Mouse (Mus musculus): ENCODE data around the gene Lrrc73.

Gene Lrrc73

GRCm38 (mm10) chr17:46258279-46259053 is 5.1 kb downstream of the Lrrc73 start:
- in situ Hi-C loops (cut with MboI; ENCODE audit: low sequenced_read_pairs) = no loop called here

- in situ Hi-C loops (cut with MboI; ENCODE audit: low sequenced_read_pairs) = loop anchor here (10.0 kb wide), 2 partner anchors 135 to 245 kb away; no protein-coding TSS in a partner anchor
These were observed 6.3 kb downstream of the Lrrc73 start for GRCm38 (mm10) chr17:46259675-46260074.

GRCm38 (mm10) chr17:46262201-46262694 is 8.9 kb downstream of the Lrrc73 start:
- in situ Hi-C loops (cut with MboI; ENCODE audit: low sequenced_read_pairs) = loop anchor here (10.0 kb wide), 2 partner anchors 133 to 243 kb away; no protein-coding TSS in a partner anchor

GRCm38 (mm10) chr17:46265502-46265901 is 12.2 kb downstream of the Lrrc73 start:
- in situ Hi-C loops (cut with MboI; ENCODE audit: low sequenced_read_pairs) = loop anchor here (10.0 kb wide), 2 partner anchors 129 to 239 kb away; no protein-coding TSS in a partner anchor

GRCm38 (mm10) chr17:46265918-46266618 is 12.7 kb downstream of the Lrrc73 start:
- in situ Hi-C loops (cut with MboI; ENCODE audit: low sequenced_read_pairs) = loop anchor here (10.0 kb wide), 2 partner anchors 129 to 239 kb away; no protein-coding TSS in a partner anchor

- in situ Hi-C loops (cut with MboI; ENCODE audit: low sequenced_read_pairs) = loop anchor here (10.0 kb wide), 2 partner anchors 128 to 238 kb away; no protein-coding TSS in a partner anchor
These were observed 13.7 kb downstream of the Lrrc73 start for GRCm38 (mm10) chr17:46266986-46267385.

GRCm38 (mm10) chr17:46267511-46267910 is 14.2 kb downstream of the Lrrc73 start:
- in situ Hi-C loops (cut with MboI; ENCODE audit: low sequenced_read_pairs) = loop anchor here (10.0 kb wide), 2 partner anchors 127 to 237 kb away; no protein-coding TSS in a partner anchor

GRCm38 (mm10) chr17:46268026-46268720 is 14.8 kb downstream of the Lrrc73 start:
- in situ Hi-C loops (cut with MboI; ENCODE audit: low sequenced_read_pairs) = loop anchor here (10.0 kb wide), 2 partner anchors 127 to 237 kb away; no protein-coding TSS in a partner anchor

GRCm38 (mm10) chr17:46269771-46270534 is 16.6 kb downstream of the Lrrc73 start:
- in situ Hi-C loops (cut with MboI; ENCODE audit: low sequenced_read_pairs) = loop anchor here (10.0 kb wide), 2 partner anchors 125 to 235 kb away; no protein-coding TSS in a partner anchor

- in situ Hi-C loops (cut with MboI; ENCODE audit: low sequenced_read_pairs) = no loop called here
These were observed 18.7 kb downstream of the Lrrc73 start for GRCm38 (mm10) chr17:46272058-46272457.

- in situ Hi-C loops (cut with MboI; ENCODE audit: low sequenced_read_pairs) = no loop called here
These were observed 19.3 kb downstream of the Lrrc73 start for GRCm38 (mm10) chr17:46272675-46273074.

- in situ Hi-C loops (cut with MboI; ENCODE audit: low sequenced_read_pairs) = no loop called here
These were observed 20.5 kb downstream of the Lrrc73 start for GRCm38 (mm10) chr17:46273803-46274236.

GRCm38 (mm10) chr17:46274465-46274864 is 21.1 kb downstream of the Lrrc73 start:
- in situ Hi-C loops (cut with MboI; ENCODE audit: low sequenced_read_pairs) = no loop called here

GRCm38 (mm10) chr17:46275034-46275433 is 21.7 kb downstream of the Lrrc73 start:
- in situ Hi-C loops (cut with MboI; ENCODE audit: low sequenced_read_pairs) = no loop called here

- in situ Hi-C loops (cut with MboI; ENCODE audit: low sequenced_read_pairs) = no loop called here
These were observed 22.2 kb downstream of the Lrrc73 start for GRCm38 (mm10) chr17:46275506-46275905.

- in situ Hi-C loops (cut with MboI; ENCODE audit: low sequenced_read_pairs) = no loop called here
These were observed 24.3 kb downstream of the Lrrc73 start for GRCm38 (mm10) chr17:46277586-46277985.

- in situ Hi-C loops (cut with MboI; ENCODE audit: low sequenced_read_pairs) = no loop called here
These were observed 24.9 kb downstream of the Lrrc73 start for GRCm38 (mm10) chr17:46278011-46278765.

- in situ Hi-C loops (cut with MboI; ENCODE audit: low sequenced_read_pairs) = no loop called here
These were observed 29.3 kb downstream of the Lrrc73 start, which contains the start of gene Tjap1 for GRCm38 (mm10) chr17:46282483-46283123. Tjap1 (minus strand) TSS chr17:46283026.

- in situ Hi-C loops (cut with MboI; ENCODE audit: low sequenced_read_pairs) = no loop called here
These were observed 29.8 kb downstream of the Lrrc73 start for GRCm38 (mm10) chr17:46283140-46283539.

Data from CH12F3 (cell line).